Mouse (Mus musculus) heart, adult 18-20 months (tissue): ENCODE results near the gene Stk10. TPM values are rescaled to one million over a fixed set of nuclear protein-coding genes. Genes with fewer than 3 reads are reported as not detected.
"Not testable (repeated sequence)": the region's sequence is repeated elsewhere in the genome, so short reads cannot be mapped to it uniquely, and the experiment has no call there.

Experiments used
- DNase-seq, 2 experiments: peaks; one replicate each; pipeline ENCODE4 v3.0.0; 2021 to 2022; ENCODE audit warnings: mixed read lengths in 1 of 2
- long read RNA-seq, 2 experiments: library from polyadenylated mRNA; stranded (forward); transcript quantifications; one replicate each; pipeline ENCODE4 v2.0.0; 2021
- total RNA-seq, 2 experiments: library from RNA; stranded (reverse); gene quantifications; 2 replicates each; pipeline ENCODE4 v1.2.3; 2021

The Stk10 gene
- 10 to 100 TPM in 1 of 2 experiments, 1 to 10 TPM in 1; 8.2 to 11.6 TPM for total RNA-seq
- long read RNA-seq, experiment 1, partial matches to known transcripts, result 0 of 1 reads
- long read RNA-seq, experiment 1, other reads (novel, unspliced or antisense), result 1 of 1 reads
- long read RNA-seq, experiment 2, partial matches to known transcripts, result 0 of 1 reads
- long read RNA-seq, experiment 2, other reads (novel, unspliced or antisense), result 1 of 1 reads

DNA sequence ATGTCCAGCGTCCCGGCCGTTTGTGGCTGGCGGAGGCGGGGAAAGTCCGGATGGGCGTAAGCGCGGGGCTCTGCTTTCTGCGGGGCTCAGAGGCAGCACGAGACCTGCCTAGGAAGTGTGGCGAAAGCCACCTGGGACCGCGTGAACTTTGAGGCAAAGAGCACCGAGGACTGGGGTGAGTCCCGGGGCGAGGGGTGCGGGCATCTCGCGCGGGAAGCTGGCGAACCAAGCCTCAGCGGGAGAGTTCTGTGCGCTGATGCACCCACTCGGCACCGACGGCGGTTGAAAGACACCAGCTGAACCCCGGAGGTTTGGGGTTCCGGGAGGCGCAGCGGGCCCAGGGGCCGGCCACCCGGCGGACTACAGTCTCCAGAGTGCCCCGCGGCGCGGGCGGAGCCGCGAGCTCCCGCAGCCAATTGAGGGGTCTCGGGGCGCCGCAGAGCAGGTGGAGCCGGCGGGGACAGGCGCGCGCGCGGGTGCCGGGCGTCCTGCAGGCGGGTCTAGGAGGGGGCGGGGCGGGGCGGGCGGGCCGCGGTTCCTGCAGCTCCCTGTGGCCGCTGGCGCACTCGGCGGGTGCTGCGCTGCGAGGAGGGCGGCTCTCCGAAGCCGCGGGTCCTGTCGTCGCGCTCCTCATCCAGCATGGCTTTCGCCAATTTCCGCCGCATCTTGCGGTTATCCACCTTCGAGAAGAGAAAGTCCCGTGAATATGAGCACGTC is at the start of gene Stk10:
TSS of gene Stk10 (plus strand) at position 541 of the 717 bp plus-strand sequence.
- DNase-seq, result peak; percentile 88 to 96

DNA sequence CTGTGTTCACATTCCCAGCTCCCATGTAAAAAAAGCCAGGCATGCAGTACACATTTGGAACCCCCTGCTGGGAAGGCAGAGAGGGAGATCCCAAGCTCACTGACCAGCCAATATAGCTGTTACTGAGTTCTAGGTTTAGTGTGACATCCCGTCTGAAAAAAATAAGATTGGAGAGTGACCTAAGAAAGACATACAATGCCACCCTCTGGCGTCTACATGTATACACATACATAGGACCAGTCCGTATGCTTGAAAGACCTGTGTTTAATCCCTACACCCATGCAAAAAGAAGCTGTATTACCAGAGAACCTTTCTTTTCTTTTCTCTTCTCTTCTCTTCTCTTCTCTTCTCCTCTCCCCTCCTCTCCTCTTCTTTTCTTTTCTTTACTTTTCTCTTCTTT is 47.8 kb upstream of the Stk10 start:
- no peak for DNase-seq

- DNase-seq, result no peak
Observed at GRCm38 (mm10) chr11:32486621-32487020, 46.5 kb upstream of the Stk10 start.

GRCm38 (mm10) chr11:32487501-32487900 is 45.6 kb upstream of the Stk10 start:
- no peak for DNase-seq

- peak in 1 of 2 experiments; percentile 42 for DNase-seq
Observed at GRCm38 (mm10) chr11:32488344-32488743, 44.8 kb upstream of the Stk10 start.

DNA sequence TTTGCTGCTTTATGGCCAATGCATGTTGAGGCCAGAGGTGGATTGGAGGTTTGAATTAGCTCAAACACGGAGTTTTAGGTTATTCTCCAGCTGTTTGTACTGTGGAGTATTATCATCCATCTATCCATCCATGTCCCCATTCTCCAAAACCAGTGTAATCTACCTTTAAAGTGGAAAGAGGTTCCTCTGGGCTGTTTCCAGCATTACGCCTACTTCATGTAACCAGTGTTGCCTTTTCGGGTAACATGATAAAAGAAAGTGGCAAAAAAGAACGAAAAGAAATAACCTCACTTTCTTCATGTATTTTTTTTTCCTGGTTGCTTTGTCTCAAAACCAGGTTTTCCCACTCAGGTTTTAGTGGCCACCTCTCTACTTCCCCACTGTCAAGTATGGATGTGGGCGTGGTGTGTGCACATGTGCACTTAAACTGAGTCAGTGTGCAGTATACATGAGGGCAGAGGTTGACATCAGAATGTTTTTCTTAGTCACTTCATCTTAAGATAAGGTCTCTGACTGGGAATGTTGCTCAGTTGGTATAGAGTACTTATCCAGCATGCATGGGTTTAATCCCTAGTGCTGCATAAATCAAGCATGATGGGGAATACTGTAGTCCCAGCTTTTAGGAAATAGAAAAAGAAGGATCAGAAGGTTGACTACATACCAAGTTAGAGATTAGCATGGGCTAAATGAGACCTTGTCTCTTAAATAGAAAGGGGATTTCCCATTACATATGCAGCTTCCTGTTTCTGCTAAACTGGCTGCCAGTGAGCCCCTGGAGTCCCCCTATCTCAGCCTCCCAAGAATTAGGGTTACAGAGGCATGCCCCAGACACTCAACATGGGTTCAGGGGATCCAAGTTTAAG is 44.1 kb upstream of the Stk10 start:
- DNase-seq, result no peak

GRCm38 (mm10) chr11:32491079-32491478 is 42.0 kb upstream of the Stk10 start:
- DNase-seq, result no peak

GRCm38 (mm10) chr11:32493312-32493711 is 39.8 kb upstream of the Stk10 start:
- peak; percentile 46 to 54 for DNase-seq

DNA sequence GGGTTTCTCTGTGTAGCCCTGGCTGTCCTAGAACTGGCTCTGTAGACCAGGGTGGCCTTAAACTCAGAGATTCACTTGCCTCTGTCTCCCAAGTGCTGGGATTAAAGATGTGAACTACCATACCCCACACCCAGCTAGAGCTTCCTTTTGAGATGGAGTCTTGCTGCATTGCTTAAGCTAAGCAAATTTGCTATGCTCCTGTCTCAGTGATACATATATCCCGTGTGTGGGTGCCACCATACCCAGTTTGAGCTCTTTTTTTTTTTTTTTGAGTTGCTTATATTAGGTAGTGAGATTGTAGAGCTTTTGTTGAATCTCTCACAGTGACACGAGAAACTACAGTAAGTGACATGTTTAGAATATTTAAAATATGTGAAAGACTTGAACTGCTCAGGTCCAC is 37.8 kb upstream of the Stk10 start:
- no peak for DNase-seq

DNA sequence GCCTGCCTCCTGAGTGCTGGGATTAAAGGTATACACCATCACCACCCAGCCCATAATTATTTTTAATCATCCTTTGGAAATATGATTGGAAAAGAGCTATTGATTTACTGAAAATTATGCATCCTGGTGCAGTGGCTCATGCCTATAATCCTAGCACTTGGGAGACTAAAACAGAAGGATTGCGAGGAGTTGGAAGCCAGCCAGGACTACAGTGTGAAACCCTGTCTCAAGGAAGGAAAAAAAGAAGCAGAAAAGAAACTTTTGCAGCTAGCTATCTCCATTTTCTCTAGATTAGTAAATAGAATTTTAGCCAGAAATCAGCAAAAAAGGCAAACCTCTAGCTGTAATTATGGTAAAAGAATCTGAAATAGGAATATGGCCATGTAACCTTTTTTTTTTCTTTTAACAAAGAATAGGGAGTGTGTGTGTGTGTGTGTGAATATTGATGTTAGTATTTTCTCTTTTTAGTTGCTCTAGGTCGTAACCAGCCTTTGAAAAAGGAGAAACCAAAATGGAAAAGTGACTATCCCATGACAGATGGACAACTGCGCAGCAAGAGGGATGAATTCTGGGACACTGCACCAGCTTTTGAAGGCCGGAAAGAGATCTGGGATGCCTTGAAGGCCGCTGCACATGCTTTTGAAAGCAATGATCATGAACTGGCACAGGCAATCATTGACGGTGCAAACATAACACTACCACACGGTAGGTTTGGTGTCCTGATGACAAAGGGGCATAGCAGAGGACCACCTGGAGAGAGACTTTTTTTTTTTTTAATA is 34.2 kb upstream of the Stk10 start:
- DNase-seq, result peak; percentile 33 to 63

DNA sequence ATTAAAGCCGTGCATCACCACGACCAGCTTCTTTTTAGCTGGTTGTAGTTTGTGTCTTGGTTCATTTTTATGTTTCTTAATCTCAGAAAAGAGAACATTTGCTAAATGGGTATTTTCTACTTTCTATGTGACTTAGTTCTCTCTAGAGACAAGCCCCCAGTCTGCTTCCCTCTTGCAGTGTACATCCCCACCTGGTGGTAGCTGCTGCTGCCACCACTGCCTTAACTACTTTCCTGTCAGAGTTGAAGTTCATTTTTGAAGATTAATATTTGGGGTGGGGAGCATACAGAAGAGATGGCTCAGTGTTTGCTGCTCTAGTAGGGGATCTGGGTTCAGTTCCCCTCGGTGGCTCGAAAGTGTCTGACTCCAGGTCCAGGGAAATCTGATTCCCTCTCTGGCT is 33.2 kb upstream of the Stk10 start:
- no peak for DNase-seq

- no peak for DNase-seq
Observed at GRCm38 (mm10) chr11:32503711-32504110, 29.4 kb upstream of the Stk10 start.

GRCm38 (mm10) chr11:32505091-32505739 is 27.9 kb upstream of the Stk10 start:
- no peak for DNase-seq

DNA sequence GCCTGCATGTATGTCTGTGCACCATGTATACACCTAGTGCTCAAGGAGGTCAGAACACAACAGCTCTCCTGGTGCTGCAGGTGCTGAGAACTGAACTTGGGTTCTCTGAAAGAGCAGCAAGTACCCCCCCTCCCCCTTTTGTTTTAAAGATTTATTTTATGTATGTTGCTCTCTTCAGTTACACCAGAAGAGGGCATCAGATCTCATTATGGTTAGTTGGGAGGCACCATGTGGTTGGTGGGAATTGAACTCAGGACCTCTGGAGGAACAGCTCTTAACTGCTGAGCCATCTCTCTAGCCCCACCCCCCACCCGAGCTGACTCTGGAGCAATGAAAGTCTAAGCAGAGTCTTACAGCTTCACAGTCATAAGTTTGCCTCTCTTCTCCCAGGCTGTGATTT is 22.2 kb upstream of the Stk10 start:
- no peak for DNase-seq

- not testable (repeated sequence) for DNase-seq
Observed at GRCm38 (mm10) chr11:32514853-32515252, 18.3 kb upstream of the Stk10 start.

GRCm38 (mm10) chr11:32516091-32516490 is 17.0 kb upstream of the Stk10 start:
- DNase-seq, result no peak

DNA sequence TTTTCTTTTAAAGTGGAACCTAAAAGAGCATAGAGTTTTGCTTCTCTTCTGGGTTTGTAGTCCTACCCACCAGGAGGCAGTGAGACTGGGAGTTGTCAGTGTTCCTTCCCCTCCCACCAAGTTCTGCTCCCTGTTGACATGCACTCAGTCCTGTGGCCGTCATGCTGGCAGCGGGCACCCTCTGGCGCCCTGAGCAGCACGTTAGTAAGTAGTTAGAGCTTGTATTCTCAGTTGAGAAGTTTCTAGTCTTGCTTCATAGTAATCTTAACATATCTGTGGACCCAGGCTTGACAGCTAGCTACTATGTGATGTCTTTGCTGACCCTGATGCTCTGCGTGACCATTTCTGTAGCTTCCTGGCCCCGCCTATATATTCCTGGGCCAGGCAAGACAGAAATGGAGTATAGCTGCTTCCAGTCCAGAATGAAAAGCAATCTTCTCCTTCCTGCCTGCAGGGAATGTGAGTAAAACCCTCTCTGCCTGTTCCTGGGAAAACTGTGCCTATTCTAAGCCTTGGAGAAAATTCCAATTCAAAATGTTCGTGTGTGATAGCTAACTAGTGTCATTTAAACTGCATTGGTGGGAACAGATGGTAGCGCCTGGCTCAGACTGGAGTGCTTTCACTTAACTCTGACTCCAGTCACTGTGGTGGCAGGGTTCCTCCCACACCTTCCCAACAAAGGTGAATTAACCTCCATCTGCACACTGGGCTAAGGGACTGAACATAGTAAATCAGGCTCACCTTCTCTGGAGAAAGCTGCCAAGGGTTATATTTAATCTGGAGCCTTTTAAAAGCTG is 16.0 kb upstream of the Stk10 start:
- DNase-seq, result no peak

GRCm38 (mm10) chr11:32518770-32519169 is 14.3 kb upstream of the Stk10 start:
- no peak for DNase-seq

- DNase-seq, result no peak
Observed at GRCm38 (mm10) chr11:32519354-32519753, 13.8 kb upstream of the Stk10 start.

- DNase-seq, result no peak
Observed at GRCm38 (mm10) chr11:32521246-32521645, 11.9 kb upstream of the Stk10 start.
